Mouse (Mus musculus) stomach, embryonic 14.5 days (tissue): ENCODE data around the gene 2310050C09Rik. TPM values are rescaled to one million over a fixed set of nuclear protein-coding genes. Genes with fewer than 3 reads are reported as not detected.
A peak's percentile ranks its signal among the peaks of the same experiment; 100 is the strongest.

Experiments used
- ATAC-seq: fragments of 200-750 bp; cut with Nextera tagmentation; 2 replicates; pipeline ENCODE4 v1.8.0; 2017; ENCODE audit warnings: low read depth, moderate TSS enrichment; ENCODE audit not compliant: insufficient number of reproducible peaks, insufficient read depth, low FRiP score
- H3K27ac ChIP-seq: fragments of 300-500 bp; sonication (generic); 2 replicates; pipeline ENCODE4 v1.5.1; 2014; ENCODE audit warnings: mild to moderate bottlenecking, low read length, moderate library complexity, mixed read lengths
- H3K27me3 ChIP-seq: fragments of 300-500 bp; sonication (generic); 2 replicates; pipeline ENCODE4 v1.6.1; 2014; ENCODE audit warnings: low read length, control low read depth, mixed read lengths; ENCODE audit not compliant: control insufficient read depth, insufficient read depth
- H3K36me3 ChIP-seq: fragments of 300-500 bp; sonication (generic); 2 replicates; pipeline ENCODE4 v1.6.1; 2014; ENCODE audit warnings: mild to moderate bottlenecking, control low read depth, low read length, moderate library complexity, mixed read lengths; ENCODE audit not compliant: control insufficient read depth, insufficient read depth
- H3K4me1 ChIP-seq: fragments of 300-500 bp; sonication (generic); 2 replicates; pipeline ENCODE4 v1.6.1; 2014; ENCODE audit warnings: low read length, control low read depth, mixed read lengths; ENCODE audit not compliant: control insufficient read depth, insufficient read depth
- H3K4me2 ChIP-seq: fragments of 300-500 bp; sonication (generic); replicated peaks from 2 replicates; pipeline ENCODE4 v1.6.1; 2014; ENCODE audit warnings: low read depth, low read length, control low read depth
- H3K4me3 ChIP-seq: fragments of 300-500 bp; sonication (generic); 2 replicates; pipeline ENCODE4 v1.5.1; 2014; ENCODE audit warnings: low read depth, low read length, control low read depth
- H3K9ac ChIP-seq: fragments of 300-500 bp; sonication (generic); replicated peaks from 2 replicates; pipeline ENCODE4 v1.6.1; 2014; ENCODE audit warnings: low read depth, mild to moderate bottlenecking, control low read depth, low read length, moderate library complexity, mixed read lengths
- H3K9me3 ChIP-seq: fragments of 300-500 bp; sonication (generic); 2 replicates; pipeline ENCODE4 v1.6.1; 2016; ENCODE audit warnings: low read depth, low read length, control low read depth; ENCODE audit not compliant: control insufficient read depth
- WGBS: fragments of 180-500 bp; shearing (Covaris S2); extraction: QIAGEN DNeasy Blood & Tissue Kit; methylation state at CpG from one replicate; pipeline ENCODE4 v1.1.7; 2014; 5-methylcytosine and 5-hydroxymethylcytosine counted together
- polyA plus RNA-seq: library from polyadenylated mRNA; unstranded; fragments of >200 nt; fragmentation: Nextera tagmentation; extraction: Ambion mirVana; gene quantifications from 2 replicates; pipeline ENCODE4 v1.2.1, GENCODE M21; 2014

Gene 2310050C09Rik
- polyA plus RNA-seq: not detected in 2 replicates

DNA sequence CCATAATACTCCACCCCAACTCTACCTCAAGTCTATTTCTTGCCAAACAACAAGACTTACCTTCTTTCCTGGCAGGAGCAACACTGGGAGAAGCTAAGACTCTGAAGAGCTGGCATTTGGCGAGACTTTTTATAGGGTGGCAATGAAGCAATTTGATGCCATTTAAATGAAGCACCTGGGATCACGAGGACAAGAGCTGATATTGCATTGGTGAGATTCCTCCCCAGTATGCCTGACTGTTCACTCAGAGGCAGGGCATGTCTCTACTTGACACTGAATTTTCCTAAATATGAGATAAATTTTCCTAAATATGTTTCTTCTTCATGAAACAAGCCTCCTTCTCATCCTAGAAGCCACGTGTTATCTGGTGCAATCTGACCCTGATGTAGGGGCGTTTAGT lies at the start of gene 2310050C09Rik:
TSS of gene 2310050C09Rik (minus strand) at position 101 of the 400 bp plus-strand sequence.
- Histone ChIP-seq H3K27ac (no peak within 1 kb of the TSS), H3K9me3 (no peaks in the 10 kb centered on the region), H3K9ac (no peak within 1 kb of the TSS), H3K36me3 (no peaks in the 10 kb centered on the region), H3K4me3 (no peak within 1 kb of the TSS), H3K27me3 (no peaks in the 10 kb centered on the region), H3K4me1 (no peaks in the 10 kb centered on the region), H3K4me2 (no peak within 1 kb of the TSS)
- WGBS: 70% methylated on average over 4 of the region's 4 CpGs
- ATAC-seq: no peak

- H3K27ac ChIP-seq: no peak overlapping the region
- no peaks in the 10 kb centered on the region for H3K9me3 ChIP-seq
- H3K36me3 ChIP-seq: no peaks in the 10 kb centered on the region
- H3K27me3 ChIP-seq: no peaks in the 10 kb centered on the region
- H3K4me3 ChIP-seq: no peak overlapping the region
- H3K9ac ChIP-seq: no peak overlapping the region
- ATAC-seq: no peak
- H3K4me1 ChIP-seq: no peaks in the 10 kb centered on the region
- WGBS: 20% methylated on average over 4 of the region's 4 CpGs
- H3K4me2 ChIP-seq: no peak overlapping the region
Observed at GRCm38 (mm10) chr3:92907571-92907970, 37.6 kb upstream of the 2310050C09Rik start.

DNA sequence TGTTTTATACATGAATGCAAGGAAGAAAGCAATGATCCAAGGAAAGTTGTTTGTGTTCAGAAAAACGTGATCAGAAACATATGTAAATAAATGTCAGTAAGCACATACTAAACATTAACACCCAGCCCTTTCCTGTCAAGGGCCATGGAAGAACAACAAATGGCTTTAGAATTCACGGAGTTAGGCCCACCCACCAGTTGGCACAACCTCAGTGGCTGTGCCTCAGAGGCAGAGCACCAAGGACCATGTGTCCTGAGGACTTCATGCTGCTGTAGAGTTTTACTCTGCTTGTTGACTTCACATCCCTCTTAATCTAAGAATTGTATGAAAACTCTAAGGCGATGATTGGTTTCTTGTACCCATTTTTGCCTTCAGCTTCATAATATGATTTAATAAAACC lies 35.2 kb upstream of the 2310050C09Rik start:
- 35% methylated on average over 3 of the region's 3 CpGs for WGBS
- H3K27me3 ChIP-seq: no peaks in the 10 kb centered on the region
- no peaks in the 10 kb centered on the region for H3K36me3 ChIP-seq
- no peak overlapping the region for H3K4me3 ChIP-seq
- no peak overlapping the region for H3K9ac ChIP-seq
- no peaks in the 10 kb centered on the region for H3K4me1 ChIP-seq
- no peak overlapping the region for H3K27ac ChIP-seq
- no peak for ATAC-seq
- H3K9me3 ChIP-seq: no peaks in the 10 kb centered on the region
- H3K4me2 ChIP-seq: no peak overlapping the region

DNA sequence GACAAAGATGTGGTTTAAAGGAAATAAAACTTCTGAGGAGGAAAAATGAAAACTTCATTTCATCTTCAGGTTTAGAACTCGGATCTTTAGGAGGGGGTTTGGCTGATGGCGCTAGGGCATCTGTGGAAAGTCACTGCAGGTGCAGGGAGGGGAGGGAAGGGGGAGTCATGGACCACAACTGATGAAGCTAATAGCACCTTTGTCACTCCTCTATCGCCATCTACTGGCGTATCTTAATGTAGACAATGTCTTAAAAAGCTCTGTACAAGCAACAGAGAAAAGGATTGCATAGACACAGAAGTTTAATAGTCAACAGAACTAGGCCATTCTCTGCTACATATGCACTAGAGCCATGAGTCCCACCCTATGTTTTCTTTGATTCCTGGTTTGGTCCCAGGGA lies 33.6 kb upstream of the 2310050C09Rik start:
- Histone ChIP-seq H3K4me3 (no peak overlapping the region), H3K4me1 (no peaks in the 10 kb centered on the region), H3K9me3 (no peaks in the 10 kb centered on the region), H3K4me2 (no peak overlapping the region), H3K27ac (no peak overlapping the region), H3K27me3 (no peaks in the 10 kb centered on the region), H3K36me3 (no peaks in the 10 kb centered on the region), H3K9ac (no peak overlapping the region)
- no peak; the same call in 1 of the 2 replicates for ATAC-seq
- WGBS: 28% methylated on average over 4 of the region's 4 CpGs

DNA sequence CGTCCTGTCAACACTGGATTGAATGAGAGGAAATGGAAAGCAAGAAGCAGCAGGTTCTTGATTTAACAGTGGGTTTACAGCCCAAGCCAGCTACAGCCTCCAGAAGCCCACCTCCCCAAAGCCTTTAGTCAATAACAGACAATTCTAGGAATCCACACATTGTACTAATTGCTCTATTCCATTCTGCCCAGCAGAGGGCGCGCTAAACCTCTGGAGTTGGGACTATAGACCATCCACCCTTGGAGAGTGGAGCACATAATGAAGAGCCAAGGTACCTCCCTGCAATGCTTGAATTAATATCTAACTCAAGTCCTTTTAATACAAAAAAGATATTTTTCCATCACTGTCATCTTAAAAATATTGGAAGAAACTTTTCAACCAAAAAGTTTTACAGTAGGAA lies 33.0 kb upstream of the 2310050C09Rik start:
- no peaks in the 10 kb centered on the region for H3K9me3 ChIP-seq
- H3K36me3 ChIP-seq: no peaks in the 10 kb centered on the region
- no peak overlapping the region for H3K4me2 ChIP-seq
- H3K27me3 ChIP-seq: no peaks in the 10 kb centered on the region
- no peak for ATAC-seq
- H3K9ac ChIP-seq: no peak overlapping the region
- WGBS: 22% methylated on average over 3 of the region's 3 CpGs
- no peaks in the 10 kb centered on the region for H3K4me1 ChIP-seq
- no peak overlapping the region for H3K4me3 ChIP-seq
- H3K27ac ChIP-seq: no peak overlapping the region

DNA sequence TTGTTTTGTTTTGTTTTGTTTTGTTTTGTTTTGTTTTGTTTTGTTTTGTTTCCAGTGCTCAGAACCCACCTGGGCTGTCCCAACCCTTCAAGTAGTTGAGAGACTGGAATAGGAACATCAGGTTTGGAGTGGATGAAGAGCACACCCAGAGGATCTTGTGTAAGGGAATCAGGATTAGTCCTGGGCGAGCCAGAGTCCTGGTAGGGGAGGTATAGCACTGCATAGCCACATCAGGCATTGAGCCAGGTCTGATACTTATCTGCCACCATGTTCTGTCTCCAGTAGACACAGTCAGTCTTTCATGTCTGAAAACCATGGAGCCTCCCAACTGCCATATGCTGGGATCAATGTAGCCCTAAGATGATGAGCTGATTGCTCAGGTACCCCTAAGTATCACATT lies 24.5 kb upstream of the 2310050C09Rik start:
- Histone ChIP-seq H3K27ac (no peak overlapping the region), H3K36me3 (no peaks in the 10 kb centered on the region), H3K9me3 (no peaks in the 10 kb centered on the region), H3K4me2 (no peak overlapping the region), H3K27me3 (no peaks in the 10 kb centered on the region), H3K4me3 (no peak overlapping the region), H3K4me1 (no peaks in the 10 kb centered on the region), H3K9ac (no peak overlapping the region)
- ATAC-seq: peak; percentile 23; the same call in 1 of the 2 replicates
- 50% methylated on average over 1 of the region's 1 CpGs for WGBS

DNA sequence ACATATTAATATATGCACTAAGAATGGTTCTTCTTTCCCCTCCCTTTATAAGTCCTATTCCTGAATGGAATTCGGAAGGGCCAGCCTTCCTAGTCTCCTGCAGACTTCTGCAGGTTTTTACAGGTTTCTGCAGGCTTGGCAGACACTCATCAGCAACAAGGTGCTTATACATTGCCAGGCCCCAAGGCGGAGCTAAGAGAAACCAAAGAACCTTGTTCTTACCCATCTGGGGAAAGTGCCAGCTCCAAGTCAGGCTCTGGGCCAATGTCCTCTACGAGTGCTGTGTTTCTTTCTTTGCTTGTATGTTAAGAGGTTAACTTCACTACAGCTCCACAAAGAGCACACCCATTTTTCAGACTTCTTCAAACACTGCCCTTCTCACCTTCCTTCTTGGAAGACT lies 24.0 kb upstream of the 2310050C09Rik start:
- H3K9ac ChIP-seq: no peak overlapping the region
- WGBS: 60% methylated on average over 3 of the region's 3 CpGs
- no peaks in the 10 kb centered on the region for H3K27me3 ChIP-seq
- H3K4me1 ChIP-seq: no peaks in the 10 kb centered on the region
- no peak for ATAC-seq
- H3K4me3 ChIP-seq: no peak overlapping the region
- H3K4me2 ChIP-seq: no peak overlapping the region
- H3K27ac ChIP-seq: no peak overlapping the region
- no peaks in the 10 kb centered on the region for H3K9me3 ChIP-seq
- H3K36me3 ChIP-seq: no peaks in the 10 kb centered on the region

DNA sequence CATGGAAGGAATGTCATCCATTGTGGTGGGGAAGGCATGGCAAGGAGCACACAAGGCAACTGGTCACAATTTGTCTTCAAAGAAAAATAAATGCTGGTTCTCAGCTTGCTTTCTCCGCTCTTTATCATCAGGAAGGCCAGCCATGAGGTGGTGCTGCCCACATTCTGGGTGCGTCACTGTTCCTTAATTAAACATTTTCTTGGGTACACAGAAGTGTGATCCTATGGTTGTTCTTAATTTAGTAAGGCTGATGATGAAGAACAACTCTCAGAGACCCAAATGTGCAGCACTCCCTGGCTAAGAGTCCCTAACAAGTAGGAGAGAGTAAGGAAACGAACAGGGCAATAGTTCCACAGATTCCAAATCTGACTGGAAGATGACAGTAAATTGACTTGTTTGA lies 4.2 kb upstream of the 2310050C09Rik start:
- no peak overlapping the region for H3K9ac ChIP-seq

GRCm38 (mm10) chr3:92851186-92851585 lies 18.8 kb downstream of the 2310050C09Rik start, which contains the start of gene Lce1l:
Lce1l (minus strand) TSS chr3:92851286.
- 85% methylated on average over 3 of the region's 3 CpGs for WGBS

More for the DNA sequence above, 4.2 kb upstream of the 2310050C09Rik start:
- H3K4me1 ChIP-seq: no peaks in the 10 kb centered on the region
- H3K36me3 ChIP-seq: no peaks in the 10 kb centered on the region
- no peak for ATAC-seq
- H3K9me3 ChIP-seq: no peaks in the 10 kb centered on the region
- H3K27ac ChIP-seq: no peak overlapping the region
- H3K4me2 ChIP-seq: no peak overlapping the region
- 82% methylated on average over 3 of the region's 3 CpGs for WGBS
- no peak overlapping the region for H3K4me3 ChIP-seq
- no peaks in the 10 kb centered on the region for H3K27me3 ChIP-seq

More at GRCm38 (mm10) chr3:92851186-92851585, 18.8 kb downstream of the 2310050C09Rik start, which contains the start of gene Lce1l:
- H3K4me2 ChIP-seq: no peak within 1 kb of the TSS
- H3K27me3 ChIP-seq: no peaks in the 10 kb centered on the region
- no peaks in the 10 kb centered on the region for H3K9me3 ChIP-seq
- no peak within 1 kb of the TSS for H3K27ac ChIP-seq
- H3K9ac ChIP-seq: no peak within 1 kb of the TSS
- no peaks in the 10 kb centered on the region for H3K4me1 ChIP-seq
- no peaks in the 10 kb centered on the region for H3K36me3 ChIP-seq
- no peak for ATAC-seq
- no peak within 1 kb of the TSS for H3K4me3 ChIP-seq
